Mouse (Mus musculus) testis, adult 2 months (tissue): Measurements from ENCODE around the gene Lrmp.

Source experiments
- CTCF ChIP-seq: fragments of 200-500 bp; IDR thresholded peaks from 2 replicates; pipeline ENCODE4 v1.5.1; 2012; ENCODE audit warnings: low read depth, mild to moderate bottlenecking, inconsistent platforms, low read length, moderate library complexity; ENCODE audit not compliant: control insufficient read depth, insufficient read depth, insufficient replicate concordance
- POLR2A ChIP-seq: fragments of 200-500 bp; IDR thresholded peaks from 2 replicates; pipeline ENCODE4 v1.6.1; 2012; ENCODE audit warnings: low read depth, mild to moderate bottlenecking, inconsistent platforms, low read length, moderate library complexity; ENCODE audit not compliant: control insufficient read depth

GRCm38 (mm10) chr6:145075548-145076224, 39.8 kb upstream of the Lrmp start, which contains the start of gene Bcat1:
- TF ChIP-seq CTCF (no peak), POLR2A (no peak)
